Mouse (Mus musculus): Measurements from ENCODE around the gene Spocd1. TPM values are rescaled to one million over a fixed set of nuclear protein-coding genes. Genes with fewer than 3 reads are reported as not detected.

Spocd1 gene
- total RNA-seq, 2 experiments from 2014 or later = 0.37 to 0.41 TPM

- DNase-seq (ENCODE audit: low spot score in 2 of 2) = no peak
Measured at GRCm38 (mm10) chr4:130001710-130002109, 72.7 kb downstream of the Spocd1 start.

GRCm38 (mm10) chr4:130002157-130002556 lies 73.1 kb downstream of the Spocd1 start:
- DNase-seq (ENCODE audit: low spot score in 2 of 2) = peak in 1 of 2 experiments; percentile 69

GRCm38 (mm10) chr4:130005593-130005992 lies 76.5 kb downstream of the Spocd1 start:
- DNase-seq (ENCODE audit: low spot score in 2 of 2) = no peak

- DNase-seq (ENCODE audit: low spot score in 2 of 2) = no peak
Measured at GRCm38 (mm10) chr4:130006533-130006932, 77.5 kb downstream of the Spocd1 start.

Other genes with a start within 250 kb of the Spocd1 start
- gene Tmem39b, start 232.4 kb upstream of the Spocd1 start, total RNA-seq (2021) = 10 to 100 TPM; 12.8 to 15.5 TPM
- 10 to 100 TPM; 82.7 to 88.7 TPM for gene Khdrbs1, start 186.9 kb upstream of the Spocd1 start, total RNA-seq (2021)
- 100 to 1,000 TPM; 142 to 143 TPM for gene Ptp4a2, start 118.0 kb upstream of the Spocd1 start, total RNA-seq (2021)
- 100 to 1,000 TPM; 515 to 540 TPM for gene Adgrb2, start 55.6 kb downstream of the Spocd1 start, total RNA-seq (2021)
- gene Col16a1, start 118.6 kb downstream of the Spocd1 start, total RNA-seq (2021) = 10 to 100 TPM; 11.3 to 12.2 TPM
- 10 to 100 TPM; 71.9 to 72.0 TPM for gene Pef1, start 173.3 kb downstream of the Spocd1 start, total RNA-seq (2021)
- 1 to 10 TPM; 1.6 to 2.3 TPM for gene Hcrtr1, start 210.1 kb downstream of the Spocd1 start, total RNA-seq (2021)
- 10 to 100 TPM; 12.5 to 15.9 TPM for gene Tinagl1, start 245.9 kb downstream of the Spocd1 start, total RNA-seq (2021)

Measured in layer of hippocampus, adult 18-20 months (tissue).